Mouse (Mus musculus) heart, embryonic 12.5 days (tissue): ENCODE measurements at regions not wholly inside any gene's neighbourhood (a gene's known extent, or its start where the extent isn't known, plus 50 kb on each side); places are given as distances from the start of the nearest gene placed in this dataset.
A peak's percentile ranks its signal among the peaks of the same experiment; 100 is the strongest.

Source experiments
- ATAC-seq: fragments of 200-750 bp; cut with Nextera tagmentation; 2 replicates; pipeline ENCODE4 v1.8.0; 2017; ENCODE audit warnings: moderate TSS enrichment, moderate library complexity; ENCODE audit not compliant: insufficient number of reproducible peaks, low FRiP score
- H3K27ac ChIP-seq: fragments of 300-500 bp; sonication (generic); 2 replicates; pipeline ENCODE4 v1.5.1; 2016; ENCODE audit warnings: mild to moderate bottlenecking, moderate library complexity; ENCODE audit not compliant: poor library complexity, severe bottlenecking
- H3K27me3 ChIP-seq: fragments of 300-500 bp; sonication (generic); replicated peaks from 2 replicates; pipeline ENCODE4 v1.6.1; 2016; ENCODE audit warnings: mild to moderate bottlenecking, moderate library complexity
- H3K36me3 ChIP-seq: fragments of 300-500 bp; sonication (generic); 2 replicates; pipeline ENCODE4 v1.6.1; 2016; ENCODE audit warnings: mild to moderate bottlenecking, moderate library complexity
- H3K4me1 ChIP-seq: fragments of 300-500 bp; sonication (generic); replicated peaks from 2 replicates; pipeline ENCODE4 v1.6.1; 2016; ENCODE audit warnings: mild to moderate bottlenecking
- H3K4me2 ChIP-seq: fragments of 300-500 bp; sonication (generic); 2 replicates; pipeline ENCODE4 v1.6.1; 2016; ENCODE audit warnings: mild to moderate bottlenecking, moderate library complexity
- H3K4me3 ChIP-seq: fragments of 300-500 bp; sonication (generic); 2 replicates; pipeline ENCODE4 v1.5.1; 2016; ENCODE audit warnings: mild to moderate bottlenecking
- H3K9ac ChIP-seq: fragments of 300-500 bp; sonication (generic); 2 replicates; pipeline ENCODE4 v1.6.1; 2016; ENCODE audit warnings: mild to moderate bottlenecking, moderate library complexity
- H3K9me3 ChIP-seq: fragments of 300-500 bp; sonication (generic); replicated peaks from 2 replicates; pipeline ENCODE4 v1.6.1; 2016; ENCODE audit warnings: mild to moderate bottlenecking, moderate library complexity
- WGBS: fragments of 180-500 bp; shearing (Covaris S2); methylation state at CpG from one replicate; pipeline ENCODE4 v1.1.7; 2016; 5-methylcytosine and 5-hydroxymethylcytosine counted together

DNA sequence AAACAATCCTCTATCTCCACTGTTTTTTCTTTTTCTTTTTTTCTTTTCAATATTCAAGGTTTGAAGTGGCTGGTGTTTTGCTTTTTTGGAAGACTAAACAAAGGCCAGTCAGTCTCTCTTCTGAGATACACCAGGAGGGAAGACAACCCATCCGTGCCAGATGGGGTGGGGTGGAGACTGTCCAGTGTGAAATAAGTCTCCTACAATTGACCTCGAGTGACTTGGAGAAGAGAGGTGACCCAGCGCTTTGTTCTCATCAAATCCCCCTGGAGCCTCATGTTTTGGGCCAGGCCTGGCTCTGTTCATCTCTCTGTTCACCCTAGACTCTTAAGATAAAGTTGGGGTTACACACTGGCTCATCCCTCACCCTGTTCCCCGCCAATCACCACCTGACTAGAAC is 169.2 kb upstream of the Tbca start:
- Histone ChIP-seq H3K27ac (no peak overlapping the region), H3K36me3 (no peaks in the 10 kb centered on the region), H3K4me3 (no peak overlapping the region), H3K9me3 (no peaks in the 10 kb centered on the region), H3K9ac (no peak overlapping the region), H3K4me1 (no peaks in the 10 kb centered on the region), H3K27me3 (no peaks in the 10 kb centered on the region), H3K4me2 (no peak overlapping the region)
- ATAC-seq: no peak
- 64% methylated on average over 4 of the region's 4 CpGs for WGBS

GRCm38 (mm10) chr13:94630055-94630454 is 158.7 kb upstream of the Tbca start:
- WGBS: 77% methylated on average over 1 of the region's 1 CpGs
- Histone ChIP-seq H3K27me3 (no peaks in the 10 kb centered on the region; the same call in none of the 2 replicates), H3K9me3 (no peaks in the 10 kb centered on the region), H3K4me2 (no peak overlapping the region), H3K36me3 (no peaks in the 10 kb centered on the region), H3K27ac (no peak overlapping the region), H3K4me1 (peaks cover 10% of the 10 kb centered on the region), H3K9ac (no peak overlapping the region), H3K4me3 (no peak overlapping the region)
- ATAC-seq: no peak

DNA sequence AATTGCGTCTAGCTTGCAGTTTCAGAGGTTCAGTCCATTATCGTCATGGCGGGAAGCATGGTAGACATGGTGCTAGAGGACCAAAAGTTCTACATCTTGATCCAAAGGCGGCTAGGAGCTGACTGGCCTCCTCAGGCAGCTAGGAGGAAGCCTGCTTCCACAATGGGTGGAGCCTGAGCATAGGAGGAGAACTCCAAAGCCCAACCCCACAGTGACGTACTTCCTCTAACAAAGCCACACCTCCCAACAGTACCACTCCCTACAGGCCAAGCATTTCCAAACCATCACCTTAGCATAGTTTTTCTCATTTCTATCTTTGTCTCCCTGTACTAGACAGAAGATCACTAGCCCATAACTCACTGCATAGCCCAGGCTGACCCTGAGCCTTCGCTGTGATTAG is 158.0 kb upstream of the Tbca start:
- H3K27ac ChIP-seq: no peak overlapping the region
- no peak for ATAC-seq
- H3K4me1 ChIP-seq: peaks cover 10% of the 10 kb centered on the region
- 88% methylated on average over 6 of the region's 6 CpGs for WGBS
- no peak overlapping the region for H3K9ac ChIP-seq
- no peaks in the 10 kb centered on the region for H3K9me3 ChIP-seq
- H3K4me2 ChIP-seq: no peak overlapping the region
- no peaks in the 10 kb centered on the region; the same call in none of the 2 replicates for H3K27me3 ChIP-seq
- no peak overlapping the region for H3K4me3 ChIP-seq
- no peaks in the 10 kb centered on the region for H3K36me3 ChIP-seq

- ATAC-seq: no peak
- peaks cover 3% of the 10 kb centered on the region; the same call in 1 of the 2 replicates for H3K27me3 ChIP-seq
- H3K4me3 ChIP-seq: no peak overlapping the region
- 0 out of 2 replicates have a peak overlapping the region, but pooled peaks have one; percentile 9 for H3K4me2 ChIP-seq
- no peak overlapping the region for H3K27ac ChIP-seq
- H3K4me1 ChIP-seq: peaks cover 10% of the 10 kb centered on the region
- H3K9me3 ChIP-seq: no peaks in the 10 kb centered on the region
- H3K36me3 ChIP-seq: no peaks in the 10 kb centered on the region
- H3K9ac ChIP-seq: no peak overlapping the region
- 36% methylated on average over 5 of the region's 5 CpGs for WGBS
These were observed 156.0 kb upstream of the Tbca start for GRCm38 (mm10) chr13:94632730-94633129.

DNA sequence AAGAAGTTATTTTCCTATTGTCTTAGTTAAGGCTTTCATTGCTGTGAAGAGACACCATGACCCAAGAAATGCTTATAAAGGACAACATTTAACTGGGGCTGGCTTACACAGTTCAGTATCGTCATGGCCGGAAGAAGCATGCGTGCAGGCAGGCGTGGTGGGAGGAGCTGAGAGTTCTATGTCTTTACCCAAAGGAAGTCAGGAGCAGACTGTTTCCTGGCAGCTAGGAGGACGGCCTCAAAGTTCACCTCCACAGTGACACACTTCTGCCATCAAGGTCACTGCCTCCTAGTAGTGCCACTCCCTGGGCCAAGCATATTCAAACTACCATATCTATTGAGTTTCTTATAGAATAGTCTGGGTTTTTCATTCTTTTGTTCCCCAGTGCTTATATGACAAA is 148.4 kb upstream of the Tbca start:
- no peak overlapping the region for H3K9ac ChIP-seq
- 76% methylated on average over 5 of the region's 5 CpGs for WGBS
- no peak overlapping the region for H3K27ac ChIP-seq
- no peak overlapping the region for H3K4me3 ChIP-seq
- H3K27me3 ChIP-seq: 0 out of 2 replicates have a peak, but pooled peaks cover 3% of the 10 kb centered on the region
- no peak overlapping the region for H3K4me2 ChIP-seq
- H3K9me3 ChIP-seq: no peaks in the 10 kb centered on the region
- H3K4me1 ChIP-seq: no peaks in the 10 kb centered on the region
- ATAC-seq: no peak
- no peaks in the 10 kb centered on the region for H3K36me3 ChIP-seq

GRCm38 (mm10) chr13:94645241-94646206 is 143.2 kb upstream of the Tbca start:
- Histone ChIP-seq H3K9me3 (no peaks in the 10 kb centered on the region), H3K4me2 (no peak overlapping the region), H3K9ac (no peak overlapping the region), H3K27ac (no peak overlapping the region), H3K4me3 (no peak overlapping the region), H3K36me3 (no peaks in the 10 kb centered on the region), H3K27me3 (no peaks in the 10 kb centered on the region), H3K4me1 (peaks cover 5% of the 10 kb centered on the region; the same call in 1 of the 2 replicates)
- WGBS: 71% methylated on average over 19 of the region's 19 CpGs
- no peak for ATAC-seq

DNA sequence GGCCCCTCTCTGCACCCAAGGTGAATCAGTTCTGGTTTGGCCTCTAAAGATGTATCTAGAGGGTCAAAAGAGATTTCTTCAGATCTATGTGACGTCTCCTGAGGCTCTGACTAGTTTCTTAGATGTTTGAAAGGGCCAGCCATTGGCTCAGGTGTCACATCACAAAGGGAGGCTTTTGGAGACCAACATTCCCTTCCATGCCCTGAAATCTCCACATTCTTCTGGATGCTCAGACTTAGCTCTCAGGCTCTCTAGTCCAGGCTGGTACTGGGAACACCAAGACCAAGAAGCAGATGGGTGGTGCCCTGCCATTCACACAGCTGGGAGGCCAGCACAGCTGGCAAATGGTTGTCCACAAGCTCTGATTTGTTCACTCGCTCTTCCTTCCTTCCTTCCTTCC is 142.4 kb upstream of the Tbca start:
- Histone ChIP-seq H3K27me3 (no peaks in the 10 kb centered on the region), H3K9me3 (no peaks in the 10 kb centered on the region), H3K36me3 (no peaks in the 10 kb centered on the region), H3K4me3 (no peak overlapping the region), H3K27ac (no peak overlapping the region), H3K4me2 (no peak overlapping the region), H3K4me1 (peaks cover 7% of the 10 kb centered on the region; the same call in 1 of the 2 replicates), H3K9ac (no peak overlapping the region)
- no peak for ATAC-seq
- WGBS: 75% methylated on average over 2 of the region's 2 CpGs

GRCm38 (mm10) chr13:94646781-94647555 is 141.7 kb upstream of the Tbca start:
- H3K27me3 ChIP-seq: no peaks in the 10 kb centered on the region
- no peak overlapping the region for H3K27ac ChIP-seq
- H3K4me1 ChIP-seq: peaks cover 8% of the 10 kb centered on the region; the same call in 1 of the 2 replicates
- no peak overlapping the region for H3K4me3 ChIP-seq
- H3K9me3 ChIP-seq: no peaks in the 10 kb centered on the region
- no peak for ATAC-seq
- H3K9ac ChIP-seq: no peak overlapping the region
- no peaks in the 10 kb centered on the region for H3K36me3 ChIP-seq
- no peak overlapping the region for H3K4me2 ChIP-seq
- WGBS: 46% methylated on average over 12 of the region's 12 CpGs

GRCm38 (mm10) chr13:94647566-94647965 is 141.1 kb upstream of the Tbca start:
- WGBS: 66% methylated on average over 5 of the region's 5 CpGs
- no peaks in the 10 kb centered on the region for H3K36me3 ChIP-seq

DNA sequence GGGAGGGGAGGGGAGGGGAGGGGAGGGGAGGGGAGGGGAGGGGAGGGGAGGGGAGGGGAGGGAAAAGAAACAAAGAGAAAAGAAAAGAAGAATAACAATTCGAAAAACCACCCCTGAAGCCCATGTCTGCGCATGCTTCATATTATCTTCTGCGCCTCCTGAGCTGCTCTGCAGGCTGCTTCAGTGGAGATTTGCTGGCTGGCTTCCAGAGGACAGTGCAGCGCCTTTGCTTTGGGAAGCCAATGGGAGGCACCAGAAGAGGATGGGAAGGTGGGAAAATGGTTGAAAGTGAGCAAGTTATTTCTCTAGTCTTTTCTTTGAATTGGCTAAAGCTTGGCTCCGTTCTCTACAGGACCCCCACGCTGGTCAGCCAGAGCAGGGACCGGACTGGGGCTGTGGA is 137.8 kb upstream of the Tbca start:
- Histone ChIP-seq H3K36me3 (no peaks in the 10 kb centered on the region), H3K9me3 (no peaks in the 10 kb centered on the region), H3K27ac (no peak overlapping the region), H3K4me3 (no peak overlapping the region), H3K4me2 (no peak overlapping the region), H3K27me3 (0 out of 2 replicates have a peak, but pooled peaks cover 3% of the 10 kb centered on the region), H3K9ac (no peak overlapping the region), H3K4me1 (peaks cover 8% of the 10 kb centered on the region; the same call in 1 of the 2 replicates)
- 59% methylated on average over 7 of the region's 7 CpGs for WGBS
- ATAC-seq: no peak

More at GRCm38 (mm10) chr13:94647566-94647965, 141.1 kb upstream of the Tbca start:
- H3K4me2 ChIP-seq: no peak overlapping the region
- H3K9me3 ChIP-seq: no peaks in the 10 kb centered on the region
- peaks cover 8% of the 10 kb centered on the region; the same call in 1 of the 2 replicates for H3K4me1 ChIP-seq
- no peak overlapping the region for H3K4me3 ChIP-seq
- H3K27ac ChIP-seq: no peak overlapping the region
- ATAC-seq: no peak
- H3K27me3 ChIP-seq: no peaks in the 10 kb centered on the region
- no peak overlapping the region for H3K9ac ChIP-seq

DNA sequence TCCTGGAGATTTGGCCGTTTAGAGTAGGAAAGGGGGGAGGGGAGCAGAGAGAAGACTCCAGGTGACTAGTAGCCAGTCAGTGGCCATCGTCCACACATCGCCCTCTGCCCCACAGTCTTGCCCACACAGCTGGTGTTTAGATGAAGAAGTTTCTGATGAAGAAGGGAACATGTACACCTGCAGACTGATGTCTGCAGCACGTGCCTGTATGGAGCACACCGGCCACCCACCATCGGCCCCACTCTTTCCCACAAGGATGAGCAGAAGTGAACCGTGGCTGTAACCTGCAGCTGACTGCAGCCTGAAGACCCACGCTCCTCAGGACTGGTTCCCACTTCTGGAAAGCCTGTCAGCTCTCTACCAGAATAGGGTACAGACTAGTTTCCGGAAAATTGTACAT is 121.1 kb upstream of the Tbca start:
- H3K4me3 ChIP-seq: no peak overlapping the region
- WGBS: 75% methylated on average over 9 of the region's 9 CpGs
- H3K9me3 ChIP-seq: no peaks in the 10 kb centered on the region
- H3K9ac ChIP-seq: no peak overlapping the region
- no peak overlapping the region for H3K4me2 ChIP-seq
- H3K36me3 ChIP-seq: no peaks in the 10 kb centered on the region
- no peak for ATAC-seq
- H3K27ac ChIP-seq: no peak overlapping the region
- H3K27me3 ChIP-seq: peaks cover 12% of the 10 kb centered on the region; the same call in 1 of the 2 replicates
- H3K4me1 ChIP-seq: no peaks in the 10 kb centered on the region
